Mouse (Mus musculus) CD4-positive, CD25-positive, alpha-beta regulatory T cell, adult 2 months (primary cell): ENCODE data around the gene Emc3.

Experiments
- DNase-seq: peaks from one replicate; pipeline ENCODE4 v3.0.0-alpha.2; 2012; ENCODE audit warnings: low read depth, low spot score

Emc3 gene

DNA sequence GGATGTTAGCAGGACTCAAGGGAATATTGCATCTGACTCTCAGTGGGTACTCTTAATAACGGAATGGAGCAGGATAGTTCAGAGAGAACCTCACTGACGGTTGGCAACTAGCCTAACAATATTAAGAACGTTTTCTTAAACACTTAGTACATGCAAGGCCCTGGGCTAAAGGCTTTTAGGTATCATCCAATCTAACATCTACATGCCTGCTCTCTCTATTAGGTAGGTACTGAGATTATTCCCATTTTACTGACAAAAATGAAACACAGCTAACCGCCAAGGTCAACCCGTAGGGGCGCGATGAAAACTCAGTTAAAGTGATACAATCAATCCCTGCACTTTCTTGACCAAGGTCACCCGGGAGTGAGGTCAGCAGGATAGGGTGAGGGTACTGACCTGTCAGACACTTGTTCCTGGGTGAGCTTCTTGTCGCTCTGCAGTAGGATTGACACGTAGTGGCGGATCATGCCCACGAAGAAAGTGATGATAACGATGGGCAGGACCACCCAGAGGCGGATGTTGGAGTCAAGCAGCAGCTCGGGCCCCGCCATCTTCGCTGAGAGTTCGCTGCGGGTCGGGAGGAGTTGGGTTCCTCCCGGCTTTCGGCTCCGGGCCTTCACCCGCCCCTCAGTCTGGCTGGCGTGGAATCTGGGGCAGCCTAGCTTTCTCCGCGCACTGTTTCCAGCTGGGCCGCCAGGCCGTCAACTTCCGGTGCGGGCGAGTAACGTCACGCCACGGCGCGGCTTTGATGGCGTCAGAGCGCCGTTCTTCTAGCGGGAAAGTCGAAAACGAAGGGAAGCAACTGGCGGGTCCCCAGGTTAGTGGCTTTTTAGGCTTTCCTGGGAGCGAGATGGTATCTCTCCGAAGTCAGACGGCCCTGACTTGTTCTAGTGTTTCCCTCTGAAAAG is at the start of gene Emc3, which contains the start of gene Fancd2:
Emc3 (minus strand) TSS at position 721 of the 908 bp plus-strand sequence.
Fancd2 (plus strand) TSS at position 751 of the 908 bp plus-strand sequence.
- peak; percentile 92 for DNase-seq

DNA sequence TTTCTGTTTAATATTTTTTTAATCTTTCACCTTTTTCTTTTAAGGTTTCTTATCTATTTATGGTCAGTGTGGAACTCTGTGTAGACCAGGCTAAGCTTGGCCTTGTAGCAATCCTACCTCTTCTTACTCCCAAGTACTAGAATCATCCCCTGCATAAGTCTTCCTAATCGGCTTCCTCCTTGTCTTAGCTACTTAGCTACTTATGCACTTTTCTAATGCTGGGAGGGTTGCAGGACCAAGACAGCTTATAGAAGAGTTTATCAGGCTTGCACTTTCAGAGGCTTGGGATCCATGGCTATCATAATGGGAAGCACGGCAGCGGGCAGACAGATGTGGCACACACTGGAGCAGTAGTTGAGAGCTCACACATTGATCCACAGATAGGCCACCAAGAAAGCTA is 47.9 kb upstream of the Emc3 start:
- DNase-seq: no peak

DNA sequence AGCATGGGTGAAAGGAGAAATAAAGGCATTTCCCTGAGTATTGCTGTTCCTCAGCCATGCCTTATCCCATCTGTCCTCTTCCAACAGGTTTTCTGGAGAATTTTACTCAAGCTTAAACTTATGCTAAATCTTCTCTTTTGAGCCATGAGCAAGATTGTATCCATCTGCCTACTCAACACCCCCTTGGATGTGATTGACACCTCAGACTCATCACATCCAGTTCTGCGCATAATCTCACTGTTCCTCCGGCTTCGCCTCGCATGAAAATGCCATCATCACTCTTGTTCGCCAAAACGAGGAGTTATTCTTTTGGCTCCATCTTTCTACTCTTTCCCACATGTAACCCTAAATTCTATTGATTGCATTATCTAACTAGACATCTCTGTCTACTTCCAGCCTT is 44.6 kb upstream of the Emc3 start:
- DNase-seq: no peak

DNA sequence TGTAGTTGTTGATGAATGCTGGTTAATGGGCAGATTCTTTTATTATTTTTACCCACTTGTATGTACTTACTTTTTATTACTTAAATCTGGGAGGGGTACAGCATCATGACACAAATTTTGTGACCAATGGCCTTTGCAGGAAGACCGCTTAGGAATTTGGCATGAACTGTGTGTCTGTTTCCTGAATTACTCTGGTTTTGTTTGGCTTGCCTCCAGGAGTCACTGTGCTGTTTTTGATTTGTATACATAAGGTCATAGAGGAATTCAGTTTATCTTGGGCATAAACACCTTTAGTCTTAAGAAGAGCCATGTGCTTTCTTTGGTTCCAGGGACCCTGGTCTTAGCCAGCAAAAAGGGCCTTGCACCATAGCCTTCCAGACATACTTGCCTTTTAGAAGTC is 33.1 kb upstream of the Emc3 start:
- no peak for DNase-seq

DNA sequence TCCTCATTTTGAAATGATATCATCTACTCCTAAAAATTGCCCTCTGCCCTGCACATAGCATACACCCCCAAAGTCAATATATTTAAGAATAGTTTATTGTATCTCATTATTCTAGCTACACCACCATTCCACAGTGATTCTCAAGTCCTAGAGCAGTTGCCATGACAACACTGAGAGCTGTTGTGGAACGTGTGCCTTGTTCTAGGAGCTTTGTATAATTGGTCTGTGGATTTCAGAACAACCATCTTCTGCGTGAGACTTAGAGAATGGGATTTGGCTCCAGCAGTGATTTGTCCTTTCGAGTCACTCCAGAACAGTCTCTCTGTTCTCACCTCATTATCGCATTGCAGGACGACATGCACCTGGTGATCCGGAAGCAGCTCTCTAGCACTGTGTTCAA is 28.3 kb upstream of the Emc3 start:
- no peak for DNase-seq

DNA sequence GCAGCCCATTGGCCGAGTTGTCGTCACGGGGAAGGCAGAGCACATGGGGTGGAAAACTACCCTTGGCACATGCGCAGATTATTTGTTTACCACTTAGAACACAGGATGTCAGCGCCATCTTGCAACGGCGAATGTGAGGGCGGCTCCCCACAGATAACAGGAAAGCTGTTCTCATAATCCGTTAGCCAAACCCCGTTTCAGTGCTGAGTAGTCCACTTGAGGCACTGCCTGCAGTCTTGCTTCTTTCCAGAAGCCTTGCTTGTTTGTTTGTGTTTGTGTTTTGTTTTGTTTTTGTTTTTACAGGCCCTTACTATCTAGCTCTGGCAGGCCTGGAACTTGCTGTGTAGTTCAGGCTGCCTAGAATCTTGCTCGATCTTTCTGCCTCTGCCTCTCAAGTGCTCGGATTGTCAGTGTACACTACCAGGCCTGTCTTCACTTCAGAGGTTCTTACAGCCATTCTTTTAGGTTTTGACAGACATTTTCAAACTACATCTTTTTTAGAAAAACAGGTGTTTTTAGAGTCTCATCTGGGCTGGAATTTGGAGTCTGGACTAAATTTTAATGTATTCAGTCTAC is 12.5 kb upstream of the Emc3 start:
- no peak for DNase-seq

DNA sequence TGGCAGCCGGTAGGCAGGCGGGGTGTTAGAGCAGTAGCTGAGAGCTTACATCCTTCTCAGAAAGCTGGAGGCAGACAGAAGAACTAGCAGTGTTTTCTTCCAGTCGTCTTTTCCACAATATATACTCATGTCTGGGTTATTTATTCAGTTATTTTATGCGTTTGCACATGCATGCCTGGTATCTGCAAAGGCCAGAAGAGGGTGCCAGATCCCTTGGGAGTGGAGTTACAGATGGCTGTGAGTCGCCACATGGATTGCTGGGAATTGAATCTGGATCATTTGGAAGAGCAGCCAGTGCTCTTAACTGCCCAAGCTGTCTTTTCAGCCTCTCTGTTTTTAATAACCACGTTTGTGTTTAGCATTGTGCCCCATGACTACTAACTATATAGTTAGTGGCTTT is 10.2 kb upstream of the Emc3 start:
- DNase-seq: no peak

DNA sequence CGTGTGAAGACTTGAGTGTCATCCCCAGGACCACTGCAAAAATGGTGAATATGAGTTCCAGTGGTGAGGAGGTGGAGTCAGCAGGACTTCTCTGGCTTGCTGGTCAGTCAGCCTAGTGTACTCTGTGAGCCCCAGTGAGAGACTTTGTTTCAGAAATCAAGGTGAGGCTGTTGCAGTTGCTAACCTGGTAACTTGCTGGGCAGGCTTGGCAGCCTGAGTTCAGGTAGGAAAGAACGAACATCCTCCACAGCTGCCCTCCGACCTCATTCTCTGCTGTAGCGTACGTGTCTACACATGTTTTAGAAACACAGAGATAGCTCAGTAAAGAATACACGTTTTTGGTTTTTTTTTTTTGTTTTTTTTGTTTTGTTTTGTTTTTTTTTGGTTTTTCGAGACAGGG is 3.4 kb upstream of the Emc3 start:
- no peak for DNase-seq

DNA sequence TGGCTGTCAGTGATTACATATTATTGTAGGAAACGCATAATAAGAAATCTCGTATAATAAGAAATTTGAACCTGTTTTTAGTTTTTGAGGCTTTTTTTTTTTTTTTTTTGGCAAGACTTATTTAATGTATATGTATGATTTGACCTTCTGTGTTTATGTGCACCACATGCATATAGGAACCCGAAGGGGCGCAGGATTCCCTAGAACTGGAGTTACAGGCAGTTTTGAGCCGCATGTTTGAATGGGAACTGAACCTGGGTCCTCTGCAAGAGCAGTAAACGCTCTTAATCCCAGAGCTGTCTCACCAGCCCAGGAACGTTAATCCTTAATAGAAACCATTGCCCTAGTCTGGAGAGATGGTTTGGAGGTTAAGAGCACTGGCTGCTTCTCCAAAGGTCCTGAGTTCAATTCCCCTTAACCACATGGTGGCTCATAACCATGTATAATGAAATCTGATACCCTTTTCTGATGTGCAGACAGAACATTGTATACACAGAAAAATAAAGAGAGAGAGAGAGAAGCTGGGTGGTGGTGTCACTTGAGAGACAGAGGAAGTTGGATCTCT is 470 bp upstream of the Emc3 start:
- DNase-seq: no peak

DNA sequence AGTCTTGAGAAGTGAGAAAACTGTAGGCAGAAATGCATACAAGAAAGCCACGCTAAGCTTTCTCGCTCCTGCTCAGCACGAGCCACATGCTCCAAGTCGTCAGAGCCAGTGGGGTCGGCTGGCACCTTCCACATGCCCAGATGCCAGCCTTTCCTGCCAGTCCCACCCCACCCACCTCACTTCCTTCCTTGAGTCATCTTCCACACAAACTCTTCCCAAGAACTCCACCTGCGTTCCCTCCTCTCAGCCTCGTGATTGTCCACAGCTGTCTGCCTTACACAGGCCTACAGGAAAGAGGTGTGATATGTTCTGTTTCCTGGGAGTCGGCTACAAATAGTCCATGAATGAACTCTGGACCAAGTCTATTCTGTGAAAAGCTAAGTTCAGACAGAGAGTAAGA is 8.0 kb downstream of the Emc3 start:
- DNase-seq: no peak

DNA sequence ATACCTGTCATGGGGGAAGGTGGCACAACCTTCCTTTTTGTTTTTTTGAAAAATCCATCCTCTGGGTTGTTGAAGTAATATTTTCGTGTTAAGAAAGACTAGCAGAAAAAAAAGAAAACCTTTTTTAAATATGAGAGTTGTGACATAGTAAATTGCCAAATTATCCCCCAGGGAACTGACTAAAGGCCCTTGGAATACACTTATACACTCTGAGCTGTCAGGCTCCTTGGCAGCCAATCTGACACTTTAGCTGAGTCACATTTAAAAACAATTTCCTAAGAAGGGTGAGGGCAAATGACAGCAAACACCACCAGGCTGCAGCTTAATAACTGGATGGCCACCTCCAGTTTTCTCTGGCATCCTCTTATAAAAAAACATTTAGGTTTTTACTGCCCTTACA is 9.1 kb downstream of the Emc3 start:
- DNase-seq: no peak

DNA sequence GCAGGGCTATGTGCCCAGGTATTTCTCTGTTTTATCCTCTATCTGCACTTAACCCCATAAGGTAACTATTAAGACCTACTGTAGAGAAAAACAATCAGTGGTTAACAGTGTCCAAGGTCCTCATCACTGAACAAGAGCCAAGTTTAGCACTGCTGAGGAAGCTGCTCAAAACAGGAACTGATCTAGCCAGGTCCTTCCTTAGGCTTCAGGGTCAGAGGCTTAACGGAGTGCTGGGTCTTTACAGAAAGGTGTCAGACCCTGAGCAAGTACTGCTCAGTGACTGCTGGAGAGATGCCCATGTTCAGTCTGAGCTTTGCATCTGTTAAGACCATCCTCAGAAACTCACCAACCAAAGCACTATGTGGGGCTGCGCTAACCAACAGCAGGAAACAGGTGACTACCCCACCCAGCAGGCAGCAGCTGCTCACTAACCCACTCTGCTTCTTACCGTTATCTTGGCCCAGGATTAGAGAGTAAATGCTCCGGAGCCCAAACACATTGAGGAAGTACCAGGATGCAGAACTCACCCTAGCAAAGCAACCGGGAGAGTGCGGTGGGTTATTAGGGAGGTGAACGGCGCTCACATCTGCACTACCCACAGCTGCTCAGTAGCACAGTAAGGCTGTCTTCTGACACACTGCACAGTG is 13.9 kb downstream of the Emc3 start:
- DNase-seq: no peak

DNA sequence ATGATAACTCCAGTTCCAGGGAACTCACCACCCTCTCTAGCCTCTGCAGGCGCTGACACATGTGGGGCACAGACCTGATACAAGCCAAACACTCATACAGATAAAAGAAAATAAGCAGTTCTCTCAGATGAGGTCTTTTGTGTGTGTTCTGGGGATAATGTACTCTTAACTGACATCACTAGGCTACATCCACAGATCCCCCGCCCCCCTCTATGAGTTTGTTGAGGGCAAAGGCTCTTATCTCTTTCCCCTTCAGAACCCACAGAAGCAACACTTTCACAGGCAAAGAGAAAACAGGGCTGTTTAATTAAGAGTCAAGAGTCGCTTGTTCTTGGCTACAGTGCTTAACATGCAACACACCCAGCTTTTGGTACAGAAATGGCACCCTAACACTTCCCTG is 16.9 kb downstream of the Emc3 start:
- DNase-seq: no peak

DNA sequence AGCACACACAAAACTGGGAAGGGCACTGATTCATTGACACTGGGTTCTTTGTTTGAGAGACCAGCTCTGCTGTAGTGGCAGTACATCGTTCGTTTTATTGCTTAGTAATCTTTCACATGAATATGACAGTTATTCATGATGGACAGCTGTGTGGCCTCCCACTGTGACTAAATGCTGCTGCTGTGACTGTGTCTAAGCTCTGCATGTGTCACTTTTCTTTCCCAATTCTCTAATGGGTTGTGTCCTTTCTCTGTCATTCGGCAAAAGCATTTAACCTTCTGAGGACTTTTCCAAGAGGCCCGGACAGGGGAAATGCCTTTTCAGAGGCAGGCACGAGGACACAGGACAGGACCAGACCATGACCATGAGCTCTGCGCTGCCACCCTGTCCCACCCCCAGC is 17.5 kb downstream of the Emc3 start:
- DNase-seq: no peak

DNA sequence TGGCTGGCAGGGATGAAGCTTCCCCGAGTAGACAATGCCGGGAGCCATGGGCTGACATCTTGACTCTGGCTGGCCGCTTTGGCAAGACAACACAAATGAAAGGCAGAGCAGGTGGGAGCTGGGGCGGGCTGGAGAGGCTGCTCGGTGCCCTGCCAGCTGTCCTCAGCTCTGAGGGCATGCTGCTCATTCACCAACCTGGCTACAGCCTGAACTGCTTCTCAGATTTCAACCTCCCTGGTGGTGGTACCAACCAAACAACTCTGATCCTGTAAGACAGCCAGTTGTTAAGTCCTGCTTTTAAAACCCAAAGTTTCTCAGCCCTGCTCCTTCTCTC is 22.5 kb downstream of the Emc3 start:
- DNase-seq: no peak

DNA sequence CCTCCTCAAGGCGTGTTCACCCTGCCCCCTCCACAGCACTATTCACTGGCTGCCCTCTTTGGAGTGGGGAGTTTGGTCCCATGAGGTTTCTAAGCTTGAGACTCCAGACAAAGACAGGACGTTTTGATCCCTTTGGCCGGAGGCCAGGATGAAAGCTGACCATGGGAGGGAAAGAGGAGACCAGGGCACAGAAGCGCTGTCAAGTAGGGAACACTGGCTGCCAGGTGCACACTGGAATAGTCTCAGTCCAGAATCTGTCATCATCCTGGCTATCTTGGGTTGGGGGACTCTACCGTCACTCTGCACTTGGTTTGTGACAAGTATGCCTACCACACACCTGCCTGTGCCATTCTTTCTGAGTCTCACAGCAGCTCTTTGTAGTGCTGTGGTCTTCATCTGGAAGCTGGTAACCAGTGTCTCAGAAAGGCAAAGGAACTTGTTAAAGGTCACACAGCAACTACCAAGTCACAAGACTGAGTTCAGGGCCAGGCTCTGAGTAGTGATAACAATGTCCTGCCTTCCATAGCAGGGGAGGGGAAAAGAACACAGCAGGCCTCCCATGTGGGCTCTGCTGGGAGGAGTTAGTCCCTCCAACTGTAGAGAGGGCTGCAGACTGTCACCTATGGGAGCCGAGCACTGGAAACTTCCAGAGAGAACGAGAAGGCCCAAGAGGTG is 23.0 kb downstream of the Emc3 start:
- no peak for DNase-seq

DNA sequence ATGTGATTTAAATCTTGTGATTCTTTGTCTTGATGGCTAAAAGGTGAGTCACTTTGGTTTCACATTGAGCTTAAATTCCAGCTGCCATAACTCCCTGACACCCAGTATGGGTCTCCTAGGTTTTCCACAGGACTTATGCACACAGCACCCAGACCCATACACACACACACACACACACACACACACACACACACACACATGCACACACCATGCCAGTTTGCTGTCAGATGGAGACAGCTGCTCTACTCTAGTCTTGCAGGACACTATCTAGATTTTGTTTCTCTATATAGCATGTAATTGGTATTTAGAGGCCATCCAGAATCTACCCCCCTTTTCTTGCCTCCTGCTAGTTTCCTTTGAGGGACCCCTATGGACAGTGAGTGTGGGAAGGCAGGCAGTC is 24.3 kb downstream of the Emc3 start:
- DNase-seq: no peak

DNA sequence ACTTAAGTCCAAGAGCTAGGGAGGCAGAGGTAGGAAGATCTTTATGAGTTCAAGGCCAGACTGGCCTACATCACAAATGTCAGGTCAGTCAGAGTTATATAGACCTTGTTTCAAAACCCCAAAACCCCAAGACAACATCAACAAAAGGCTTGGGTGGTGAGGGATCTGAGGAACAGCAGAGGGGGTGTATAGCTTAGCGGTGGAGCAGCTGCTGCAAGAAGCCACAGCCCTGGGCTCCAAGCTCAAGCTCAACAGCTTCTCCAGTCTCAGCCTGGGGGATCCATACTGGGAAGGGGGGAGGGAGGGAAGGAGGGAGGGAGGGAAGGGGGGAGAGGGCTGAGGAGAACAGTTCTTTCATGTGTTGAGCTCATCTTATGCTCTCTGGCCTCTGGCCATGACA is 25.8 kb downstream of the Emc3 start:
- no peak for DNase-seq

DNA sequence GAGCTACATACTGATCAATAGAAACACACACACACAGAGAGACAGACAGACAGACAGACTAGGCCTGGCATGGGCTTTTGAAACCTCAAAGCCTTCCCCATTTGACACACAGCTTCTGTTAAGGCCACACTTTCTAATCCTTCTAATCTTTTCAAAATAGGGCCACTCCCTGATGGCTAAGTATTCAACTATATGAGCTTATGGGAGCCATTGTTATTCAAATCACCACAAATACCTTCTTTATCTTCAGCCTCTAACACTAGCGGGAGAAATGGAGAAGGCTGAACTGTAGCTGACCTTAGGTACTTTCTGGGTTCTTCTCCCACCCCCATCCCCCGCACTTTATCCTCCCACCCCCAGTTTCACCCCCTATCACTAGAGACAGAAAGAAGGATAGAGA is 28.7 kb downstream of the Emc3 start:
- no peak for DNase-seq

DNA sequence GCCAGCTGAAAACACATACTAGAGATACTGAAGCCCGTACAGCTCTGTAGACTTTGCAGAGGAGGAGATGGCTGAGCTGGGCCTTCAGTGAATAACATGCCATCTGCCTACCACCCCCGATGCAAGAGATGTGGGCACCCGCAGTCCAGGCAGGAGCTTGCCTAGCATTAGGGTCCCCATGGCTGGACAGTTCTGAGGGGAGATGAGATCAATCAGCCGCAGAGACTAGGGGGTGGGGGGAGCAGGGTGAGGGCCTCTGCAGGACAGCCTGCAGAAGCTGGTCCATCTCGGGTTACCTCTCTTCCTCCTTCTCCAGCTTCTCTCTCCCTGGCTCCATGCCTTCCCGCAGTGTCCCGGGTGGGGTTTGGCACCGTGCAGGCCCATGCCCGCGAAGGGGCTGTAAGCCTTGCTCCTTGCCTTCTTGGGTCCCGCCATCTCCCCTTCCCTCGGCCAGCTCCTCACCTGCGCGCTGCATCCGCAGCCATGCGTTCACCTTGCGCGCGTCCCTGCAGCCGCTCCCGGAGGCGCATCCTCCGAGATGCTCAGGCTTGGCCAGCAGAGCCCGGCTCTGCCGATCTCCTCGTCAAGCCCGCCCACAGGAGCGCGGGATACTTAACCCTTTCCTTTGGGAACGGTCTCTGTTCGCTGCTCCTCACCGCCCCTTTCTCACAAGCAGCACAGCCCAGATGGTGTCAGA is 29.9 kb downstream of the Emc3 start, which contains the start of gene Prrt3:
Prrt3 (minus strand) TSS at position 544 of the 697 bp plus-strand sequence.
- DNase-seq: no peak

DNA sequence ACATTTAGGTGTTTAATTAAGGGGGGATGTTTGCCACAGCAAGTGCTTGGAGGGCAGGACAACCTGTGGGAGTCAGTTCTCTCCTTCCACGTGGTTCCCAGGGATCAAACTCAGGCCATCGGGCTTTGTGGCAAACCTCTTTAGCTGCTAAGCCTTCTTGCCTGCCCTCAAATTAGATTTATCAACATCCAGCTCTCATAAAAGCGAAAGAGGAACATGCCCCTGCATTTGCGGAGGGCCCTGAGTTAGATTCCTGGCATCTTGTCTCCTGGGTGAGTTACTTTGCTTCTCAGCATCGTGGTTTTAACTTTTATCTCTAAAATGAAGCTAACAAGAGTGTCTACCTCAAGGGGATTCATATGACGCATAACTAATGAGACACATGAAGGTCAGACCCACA is 32.1 kb downstream of the Emc3 start:
- no peak for DNase-seq
